Mouse (Mus musculus) large intestine, adult 2 months (tissue): ENCODE results near the gene Dbi. TPM values are rescaled to one million over a fixed set of nuclear protein-coding genes. Genes with fewer than 3 reads are reported as not detected.

Experiments used
- polyA plus RNA-seq: library from polyadenylated mRNA; depleted of rRNA; stranded (reverse); fragments of >200 nt; gene quantifications from 2 replicates; pipeline ENCODE4 v1.2.3, GENCODE M21; 2012; rRNA removed

The Dbi gene
- polyA plus RNA-seq, 1 experiment, result 679 TPM

Other genes with a start within 250 kb of the Dbi start
- gene Tmem177, start 207.9 kb downstream of the Dbi start, polyA plus RNA-seq, result 4.9 and 5.3 TPM in 2 replicates
- gene Cfap221, start 123.8 kb downstream of the Dbi start, polyA plus RNA-seq, result not detected in 2 replicates
- gene Sctr, start 114.2 kb downstream of the Dbi start, polyA plus RNA-seq, result 0.67 and 0.78 TPM in 2 replicates
- 73.0 and 108 TPM in 2 replicates for gene Tmem37, start 47.0 kb downstream of the Dbi start, polyA plus RNA-seq
- 2.9 and 3.6 TPM in 2 replicates for gene 3110009E18Rik, start 109 bp upstream of the Dbi start, polyA plus RNA-seq
- 16.2 and 21.0 TPM in 2 replicates for gene Steap3, start 151.6 kb upstream of the Dbi start, polyA plus RNA-seq
- gene C1ql2, start 219.5 kb upstream of the Dbi start, polyA plus RNA-seq, result not detected in 2 replicates